Mouse (Mus musculus) ES-Bruce4 (cell line): ENCODE measurements at regions not wholly inside any gene's neighbourhood (a gene's known extent, or its start where the extent isn't known, plus 50 kb on each side); places are given as distances from the start of the nearest gene placed in this dataset.
A peak's percentile ranks its signal among the peaks of the same experiment; 100 is the strongest.
"Not testable (repeated sequence)": the region's sequence is repeated elsewhere in the genome, so short reads cannot be mapped to it uniquely, and the experiment has no call there.

ENCODE experiments used
- H3K27ac ChIP-seq: 2 replicates; pipeline ENCODE4 v1.5.1; 2012; ENCODE audit warnings: low read length, inconsistent platforms; ENCODE audit not compliant: insufficient read depth
- H3K27me3 ChIP-seq: 2 replicates; pipeline ENCODE4 v1.6.1; 2012; ENCODE audit warnings: mild to moderate bottlenecking, low read length, inconsistent platforms; ENCODE audit not compliant: control insufficient read depth, poor library complexity, insufficient read depth, severe bottlenecking
- H3K36me3 ChIP-seq: 2 replicates; pipeline ENCODE4 v1.6.1; 2012; ENCODE audit warnings: inconsistent platforms, mild to moderate bottlenecking, low read length, moderate library complexity; ENCODE audit not compliant: control insufficient read depth, poor library complexity, insufficient read depth, severe bottlenecking
- H3K4me1 ChIP-seq: one replicate; pipeline ENCODE4 v1.8.1; 2011; ENCODE audit warnings: low read length; ENCODE audit not compliant: control insufficient read depth, insufficient read depth
- H3K4me3 ChIP-seq: 2 replicates; pipeline ENCODE4 v1.5.1; 2011; ENCODE audit warnings: low read depth, mild to moderate bottlenecking, low read length
- H3K9ac ChIP-seq: 2 replicates; pipeline ENCODE4 v1.6.1; 2012; ENCODE audit warnings: low read depth, mild to moderate bottlenecking, inconsistent platforms; ENCODE audit not compliant: poor library complexity, severe bottlenecking
- H3K9me3 ChIP-seq: replicated peaks from 2 replicates; pipeline ENCODE4 v1.6.1; 2012; ENCODE audit warnings: mild to moderate bottlenecking, low read length, inconsistent platforms; ENCODE audit not compliant: control insufficient read depth, poor library complexity, insufficient read depth, severe bottlenecking
- CTCF ChIP-seq: IDR thresholded peaks from one replicate; pipeline ENCODE4 v1.8.1; 2011; ENCODE audit warnings: low read depth, low read length
- EP300 ChIP-seq: IDR thresholded peaks from 2 replicates; pipeline ENCODE4 v1.6.1; 2011; ENCODE audit warnings: low read depth, low read length; ENCODE audit not compliant: insufficient read depth
- POLR2A ChIP-seq: IDR thresholded peaks from one replicate; pipeline ENCODE4 v1.8.1; 2011; ENCODE audit warnings: low read length; ENCODE audit not compliant: insufficient read depth

DNA sequence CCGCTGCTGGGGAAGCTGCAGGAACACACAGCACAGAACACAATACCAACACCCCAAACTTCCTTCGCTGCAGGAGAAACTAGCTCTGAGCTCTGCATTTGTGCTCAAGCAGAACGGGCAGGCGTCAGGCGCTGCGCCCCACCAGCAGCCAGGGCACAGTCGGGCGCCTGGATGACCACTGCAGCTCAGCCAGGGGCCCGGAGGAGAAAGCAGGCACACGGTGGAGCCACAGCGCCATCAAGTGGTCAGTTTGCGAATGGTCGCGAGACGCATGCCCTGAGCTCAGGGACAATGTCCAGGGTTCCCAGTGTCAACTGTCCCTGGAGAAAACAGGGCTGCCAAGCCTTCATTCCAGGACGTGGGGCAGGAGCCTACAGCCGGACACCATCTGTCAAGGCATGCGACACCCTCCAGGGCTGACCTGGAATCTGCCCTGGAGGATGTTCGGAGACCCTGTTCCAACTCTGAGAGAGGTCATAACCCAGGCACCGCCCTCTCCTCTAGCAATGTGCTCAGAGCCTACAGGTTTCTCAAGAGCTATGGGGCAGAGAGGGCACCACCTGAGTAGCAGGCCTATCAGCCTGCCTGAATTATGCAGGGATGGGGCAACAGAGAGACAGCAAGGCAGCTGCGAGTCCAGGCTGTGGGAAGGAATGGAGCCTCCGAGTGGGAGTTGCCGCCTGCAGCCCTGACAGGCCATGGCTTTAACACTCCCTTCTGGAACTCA lies 383.2 kb downstream of the Sox9 start:
- H3K27ac ChIP-seq: no peak overlapping the region
- H3K9ac ChIP-seq: no peak overlapping the region
- H3K4me3 ChIP-seq: peak overlapping the region; percentile 20; the same call in 1 of the 2 replicates
- no peaks in the 10 kb centered on the region for H3K27me3 ChIP-seq
- no peaks in the 10 kb centered on the region for H3K36me3 ChIP-seq
- H3K9me3 ChIP-seq: no peaks in the 10 kb centered on the region
- TF ChIP-seq POLR2A (no peak), EP300 (0 out of 2 replicates have a peak, but pooled peaks have one; percentile 9), CTCF (peak; percentile 96)
- H3K4me1 ChIP-seq: no peaks in the 10 kb centered on the region

DNA sequence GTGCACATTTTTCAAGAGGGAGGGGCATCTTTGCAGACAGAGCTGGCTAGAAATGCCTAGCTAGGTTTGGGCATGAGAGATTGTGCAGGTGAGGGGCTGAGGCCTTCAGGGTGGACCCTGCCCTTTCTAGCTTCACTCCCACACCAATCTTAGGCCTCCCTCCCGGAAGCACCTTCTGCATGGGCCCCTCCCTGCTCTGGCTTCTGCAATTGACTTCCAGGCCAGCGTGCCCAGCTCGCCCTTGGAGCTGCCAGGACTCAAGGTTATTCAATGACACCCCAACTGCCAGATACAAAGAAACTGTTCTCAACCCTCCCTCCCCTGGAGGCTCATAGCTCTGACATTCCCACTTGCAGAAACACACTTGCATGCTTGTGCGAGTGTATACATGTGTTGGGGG lies 384.5 kb downstream of the Sox9 start:
- Histone ChIP-seq H3K27ac (no peak overlapping the region), H3K9ac (no peak overlapping the region), H3K9me3 (no peaks in the 10 kb centered on the region), H3K4me1 (no peaks in the 10 kb centered on the region), H3K4me3 (no peak overlapping the region), H3K36me3 (no peaks in the 10 kb centered on the region), H3K27me3 (no peaks in the 10 kb centered on the region)
- TF ChIP-seq EP300 (no peak), CTCF (no peak), POLR2A (no peak)

DNA sequence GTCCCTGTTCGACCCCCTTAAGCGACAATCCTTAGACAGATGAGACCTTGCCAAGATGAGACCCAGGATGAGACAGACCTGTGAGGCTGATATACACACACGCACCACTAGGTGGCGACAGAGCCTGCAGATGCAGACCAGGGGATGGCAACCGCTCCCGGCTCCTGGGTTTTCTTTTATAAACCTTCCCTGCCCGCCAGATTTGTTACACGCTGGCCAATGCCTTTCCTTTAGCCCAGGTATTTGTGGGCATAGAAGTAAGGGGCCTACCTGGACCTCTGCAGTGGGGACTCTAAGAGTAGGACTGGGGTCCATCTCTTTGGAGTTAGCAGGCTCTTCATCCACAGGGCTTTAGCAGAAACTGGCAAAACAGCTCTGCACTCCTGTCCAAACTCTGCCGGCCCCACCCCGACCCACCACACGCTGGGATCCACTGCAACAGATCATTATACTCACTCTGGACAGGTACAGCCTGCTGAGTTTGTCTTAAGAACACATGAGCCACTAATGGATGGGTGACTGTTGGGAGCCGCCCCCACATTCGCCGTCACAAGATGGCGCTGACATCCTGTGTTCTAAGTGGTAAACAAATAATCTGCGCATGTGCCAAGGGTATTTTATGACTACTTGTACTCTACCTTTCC lies 390.6 kb downstream of the Sox9 start:
- H3K27me3 ChIP-seq: no peaks in the 10 kb centered on the region
- peak overlapping the region; percentile 77 for H3K27ac ChIP-seq
- peak overlapping the region; percentile 88 for H3K9ac ChIP-seq
- H3K36me3 ChIP-seq: no peaks in the 10 kb centered on the region
- TF ChIP-seq EP300: no peak
- TF ChIP-seq CTCF: peak; percentile 91
- H3K4me3 ChIP-seq: peak overlapping the region; percentile 96
- no peaks in the 10 kb centered on the region for H3K9me3 ChIP-seq
- no peaks in the 10 kb centered on the region for H3K4me1 ChIP-seq

DNA sequence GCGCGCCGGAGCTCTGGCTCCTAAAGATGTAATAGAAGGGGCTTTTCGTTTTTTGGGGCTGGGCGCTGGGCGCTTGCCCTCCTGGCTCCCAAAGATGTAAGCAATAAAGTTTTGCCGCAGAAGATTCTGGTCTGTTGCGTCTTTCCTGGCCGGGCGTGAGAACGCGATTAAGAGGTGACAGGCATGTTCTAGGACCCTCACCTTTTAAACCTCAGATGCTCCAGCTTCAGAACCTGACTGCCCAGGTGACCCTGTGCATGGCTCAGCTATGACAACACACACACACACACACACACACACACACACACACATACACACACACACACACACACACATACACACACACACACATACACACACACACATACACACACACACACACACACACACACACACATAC lies 391.3 kb downstream of the Sox9 start:
- not testable (repeated sequence) for H3K27me3 ChIP-seq, H3K36me3 ChIP-seq, H3K9ac ChIP-seq, H3K4me1 ChIP-seq, H3K27ac ChIP-seq, H3K9me3 ChIP-seq
- peak overlapping the region; percentile 29 for H3K4me3 ChIP-seq

DNA sequence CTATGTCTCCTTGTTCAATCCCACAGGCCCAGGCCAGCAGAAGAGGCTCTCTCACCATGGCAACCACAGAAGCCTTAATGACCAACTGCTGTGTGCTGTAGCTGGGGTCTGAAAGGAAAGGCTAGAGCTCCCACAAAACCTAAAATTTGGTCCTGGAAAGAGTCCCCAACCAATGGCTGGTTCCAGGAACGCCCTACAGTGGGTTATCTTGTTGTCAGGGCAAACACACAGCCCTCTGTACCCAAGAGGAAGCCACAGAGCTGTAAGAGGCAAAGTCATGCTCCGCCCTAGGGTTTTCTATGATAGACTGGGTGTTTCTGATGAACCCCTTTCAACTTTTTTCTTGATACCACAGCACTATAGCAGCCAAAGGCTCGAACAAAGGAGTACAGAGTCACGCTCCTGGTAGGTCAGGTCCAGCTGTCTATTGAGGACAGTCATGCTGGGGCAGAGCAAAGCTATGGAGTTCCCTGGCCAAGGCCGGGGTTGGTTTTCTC lies 392.0 kb downstream of the Sox9 start:
- no peaks in the 10 kb centered on the region for H3K9me3 ChIP-seq
- H3K27ac ChIP-seq: no peak overlapping the region
- H3K4me3 ChIP-seq: no peak overlapping the region
- H3K27me3 ChIP-seq: no peaks in the 10 kb centered on the region
- H3K9ac ChIP-seq: no peak overlapping the region
- H3K4me1 ChIP-seq: no peaks in the 10 kb centered on the region
- no peaks in the 10 kb centered on the region for H3K36me3 ChIP-seq
- TF ChIP-seq POLR2A (no peak), CTCF (no peak), EP300 (no peak)

DNA sequence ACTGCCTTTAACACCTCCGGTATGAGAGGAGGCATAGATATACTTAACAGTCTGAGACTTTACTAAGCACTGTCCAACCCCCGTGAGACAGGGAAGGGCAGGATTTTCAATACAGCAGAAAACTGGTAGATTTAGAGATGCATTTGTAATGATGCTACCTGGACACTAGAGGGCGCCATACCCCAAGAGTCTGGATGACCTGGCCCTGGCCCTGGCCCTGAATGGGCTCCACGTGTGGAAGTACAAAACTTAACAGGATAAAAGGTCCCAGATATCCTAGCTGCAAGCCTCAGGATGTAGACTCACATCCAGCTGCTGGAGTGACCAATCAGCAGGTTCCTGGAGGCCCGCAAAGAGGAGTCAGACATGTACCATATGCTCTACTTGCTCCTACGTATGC lies 393.3 kb downstream of the Sox9 start:
- TF ChIP-seq POLR2A (no peak), CTCF (peak; percentile 77)
- Histone ChIP-seq H3K27me3 (no peaks in the 10 kb centered on the region), H3K9ac (no peak overlapping the region), H3K4me3 (no peak overlapping the region), H3K27ac (no peak overlapping the region), H3K4me1 (no peaks in the 10 kb centered on the region), H3K36me3 (no peaks in the 10 kb centered on the region), H3K9me3 (no peaks in the 10 kb centered on the region)
